Mouse (Mus musculus): ENCODE measurements around the gene Gas6. TPM values are rescaled to one million over a fixed set of nuclear protein-coding genes. Genes with fewer than 3 reads are reported as not detected.

The Gas6 gene
- total RNA-seq, 1 experiment from 2014 or later = 0.32 TPM

DNA sequence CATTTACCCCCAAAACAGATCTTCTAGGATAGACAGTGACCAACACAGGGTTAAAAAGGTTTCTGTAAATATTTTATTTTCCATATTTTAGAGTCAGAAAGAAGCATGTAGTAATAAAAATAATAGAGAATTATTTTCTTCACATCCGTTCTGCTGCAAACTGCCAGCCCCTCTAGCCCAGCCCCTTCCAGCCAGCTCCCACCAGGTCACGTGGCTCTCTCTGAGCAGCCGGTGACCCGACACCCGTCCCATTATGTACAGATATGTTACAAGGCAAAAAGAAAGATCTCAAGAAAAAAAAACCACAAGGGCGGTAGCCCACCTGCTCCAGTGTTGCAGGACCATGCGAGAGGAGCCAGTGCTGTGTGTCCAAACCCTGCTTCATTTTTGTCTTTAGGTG lies 29.0 kb downstream of the Gas6 start:
- no peak for ATAC-seq (replicated peaks; ENCODE audit: low read depth, poor library complexity, severe bottlenecking)

GRCm38 (mm10) chr8:13462392-13462791 lies 31.9 kb downstream of the Gas6 start:
- no peak for ATAC-seq (replicated peaks; ENCODE audit: low read depth, poor library complexity, severe bottlenecking)

GRCm38 (mm10) chr8:13461843-13462242 lies 32.4 kb downstream of the Gas6 start:
- peak; percentile 64; the same call in 1 of the 2 replicates for ATAC-seq (replicated peaks; ENCODE audit: low read depth, poor library complexity, severe bottlenecking)

GRCm38 (mm10) chr8:13461085-13461765 lies 33.1 kb downstream of the Gas6 start:
- no peak for ATAC-seq (replicated peaks; ENCODE audit: low read depth, poor library complexity, severe bottlenecking)

DNA sequence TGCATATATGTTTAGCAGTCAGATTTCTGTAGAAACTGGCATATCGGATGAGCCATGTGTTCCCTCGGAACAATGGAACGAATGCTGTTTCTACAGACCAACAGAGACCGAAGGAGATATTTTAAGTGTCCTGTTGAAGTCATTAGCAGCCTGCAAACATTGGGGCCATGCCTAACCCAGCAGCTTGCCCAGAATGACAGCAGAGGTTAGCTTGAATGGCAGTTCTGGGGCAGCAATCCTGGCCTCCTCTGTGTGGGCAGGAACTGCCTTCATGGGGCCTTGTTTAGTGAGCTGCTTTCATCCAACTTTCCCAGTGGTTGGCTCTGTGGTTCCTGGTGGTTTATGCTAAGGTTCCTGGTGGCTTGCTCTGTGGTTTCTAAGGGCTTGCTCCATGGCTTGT lies 34.9 kb downstream of the Gas6 start:
- ATAC-seq (replicated peaks; ENCODE audit: low read depth, poor library complexity, severe bottlenecking) = no peak

DNA sequence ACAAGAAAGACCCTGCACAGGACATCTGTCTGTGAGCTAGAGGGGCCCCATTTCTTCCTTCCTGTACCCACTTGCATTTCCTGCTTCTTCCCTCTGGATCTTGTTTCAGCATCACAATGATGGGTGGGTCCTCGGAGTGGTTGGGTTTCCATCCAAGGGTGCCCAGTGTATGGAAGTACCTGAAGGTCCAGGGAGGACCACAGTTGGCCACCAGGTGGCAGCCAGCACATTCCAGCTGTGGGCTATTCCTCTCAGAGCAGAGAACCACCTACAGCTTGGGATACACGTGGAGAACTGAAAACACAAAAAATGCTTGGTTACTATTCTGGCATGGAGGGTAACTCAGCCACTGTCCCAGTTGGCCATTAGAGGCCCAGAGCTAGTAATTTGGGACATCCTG lies 39.0 kb downstream of the Gas6 start:
- ATAC-seq (replicated peaks; ENCODE audit: low read depth, poor library complexity, severe bottlenecking) = peak; percentile 75

DNA sequence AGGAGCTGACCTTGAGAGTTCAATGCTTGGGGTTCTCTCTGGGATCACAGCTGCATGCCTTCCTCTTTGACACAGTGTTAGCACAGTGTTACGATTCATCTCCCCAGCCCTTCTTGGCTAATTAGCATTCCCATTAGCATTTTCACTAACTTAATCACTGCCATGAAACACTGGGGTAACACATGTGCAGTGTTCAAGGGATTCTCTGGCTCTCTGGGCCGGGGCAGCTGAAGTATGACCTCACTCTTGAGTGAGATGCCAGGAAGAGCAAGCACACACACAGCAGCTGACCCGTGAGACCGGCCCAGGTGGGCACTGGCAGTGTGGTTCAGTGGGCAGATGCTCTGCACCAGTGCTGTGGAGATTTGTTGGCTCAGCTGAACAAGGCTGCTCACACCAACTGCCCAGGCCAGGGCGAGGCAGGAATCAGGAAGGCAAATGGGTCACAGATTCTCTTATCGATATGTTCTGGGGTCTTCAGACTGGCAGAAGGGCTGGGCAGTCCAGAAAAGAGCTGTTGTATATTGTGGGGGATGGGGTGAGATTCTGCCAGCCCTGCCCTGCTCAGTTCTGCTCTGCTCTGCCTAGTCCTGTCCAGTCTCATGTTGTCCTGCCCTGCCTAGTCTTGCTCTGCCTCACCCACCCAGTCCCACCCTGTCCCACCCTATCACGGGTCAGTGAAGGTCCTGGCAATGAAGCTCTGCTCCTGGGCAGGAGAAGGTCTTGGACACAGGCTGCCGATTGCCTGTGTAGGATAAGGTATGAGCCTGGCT lies 39.8 kb downstream of the Gas6 start:
- ATAC-seq (replicated peaks; ENCODE audit: low read depth, poor library complexity, severe bottlenecking) = no peak

- ATAC-seq (replicated peaks; ENCODE audit: low read depth, poor library complexity, severe bottlenecking) = no peak
Observed at GRCm38 (mm10) chr8:13451747-13452277, 42.5 kb downstream of the Gas6 start.

- peak; percentile 85 for ATAC-seq (replicated peaks; ENCODE audit: low read depth, poor library complexity, severe bottlenecking)
Observed at GRCm38 (mm10) chr8:13448145-13448544, 46.1 kb downstream of the Gas6 start.

DNA sequence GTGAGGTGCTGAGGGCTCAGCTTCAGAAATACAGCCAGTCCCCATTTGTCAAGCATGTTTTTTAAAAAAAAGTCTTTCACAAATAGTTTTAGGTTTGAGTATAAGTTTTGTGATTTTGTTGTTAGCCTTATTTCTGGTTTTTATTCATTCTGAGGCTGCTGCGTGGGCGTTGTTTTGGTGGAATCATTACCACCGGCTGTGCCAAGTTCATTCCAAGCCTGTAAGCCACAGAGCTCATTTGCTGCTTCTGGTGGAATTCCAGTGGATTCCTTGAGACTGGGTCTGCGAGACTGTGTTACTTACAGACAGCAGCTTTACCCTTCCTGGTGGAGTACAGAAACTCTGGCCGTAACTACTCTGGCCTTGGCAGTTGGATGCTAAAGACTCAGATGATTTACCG lies 47.8 kb downstream of the Gas6 start:
- no peak for ATAC-seq (replicated peaks; ENCODE audit: low read depth, poor library complexity, severe bottlenecking)

DNA sequence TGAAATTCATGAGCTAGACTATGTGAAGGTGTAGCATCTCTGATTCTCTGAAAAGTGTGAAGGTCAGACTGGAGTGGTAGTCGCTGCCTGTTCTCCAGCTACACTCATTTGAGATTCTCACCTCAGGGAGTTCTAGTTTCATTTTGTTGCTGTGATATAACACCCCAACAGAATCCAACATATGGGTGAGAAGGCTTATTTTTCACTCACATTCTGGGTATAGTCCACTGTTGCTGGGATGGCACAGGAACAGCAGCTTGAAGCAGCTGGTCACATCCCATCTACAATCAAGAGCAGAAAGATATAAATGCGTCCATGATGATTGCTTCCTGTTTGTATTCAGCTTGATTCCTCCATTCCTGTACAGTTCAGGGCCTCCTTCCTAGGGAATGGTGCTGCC lies 52.1 kb downstream of the Gas6 start:
- no peak for ATAC-seq (replicated peaks; ENCODE audit: low read depth, poor library complexity, severe bottlenecking)

DNA sequence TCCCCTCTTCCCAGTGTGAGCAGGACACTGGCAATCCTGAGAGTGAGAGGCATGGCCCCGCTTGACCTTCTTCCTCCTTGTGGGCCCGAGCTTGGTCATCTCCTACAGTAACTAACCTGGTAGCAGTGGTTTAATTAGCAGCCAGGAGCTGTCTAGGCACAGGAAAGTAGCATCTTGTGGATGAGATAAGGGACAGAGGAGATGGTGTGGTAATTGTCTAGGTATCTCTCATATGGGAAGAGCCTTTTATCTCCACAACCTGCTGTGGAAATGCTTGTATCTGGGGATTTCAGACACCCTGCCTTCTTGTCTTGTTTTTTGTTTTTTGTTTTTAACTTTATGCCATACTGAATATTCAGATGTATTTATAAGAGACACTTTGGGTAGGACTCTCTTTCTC lies 56.8 kb downstream of the Gas6 start:
- ATAC-seq (replicated peaks; ENCODE audit: low read depth, poor library complexity, severe bottlenecking) = no peak

DNA sequence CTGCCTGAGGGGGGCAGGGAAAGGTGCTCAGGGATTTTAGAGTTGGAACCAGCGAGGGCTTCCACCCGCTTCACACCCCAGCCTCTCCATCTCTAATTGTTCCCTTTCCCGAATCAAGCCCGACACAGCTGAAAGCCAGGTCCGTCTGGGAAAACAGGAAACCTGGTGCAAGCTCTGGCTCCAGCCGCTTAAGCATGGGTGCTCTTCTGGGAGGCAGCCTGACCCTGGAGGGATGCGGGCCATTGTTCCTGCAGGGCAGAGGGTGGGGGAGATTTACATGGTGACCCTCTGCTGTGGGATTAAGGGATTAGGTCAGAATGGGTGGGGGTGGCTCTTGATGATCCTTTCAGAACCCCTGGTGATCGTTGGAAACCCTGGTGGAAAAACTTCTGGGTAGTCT lies 58.2 kb downstream of the Gas6 start:
- no peak for ATAC-seq (replicated peaks; ENCODE audit: low read depth, poor library complexity, severe bottlenecking)

GRCm38 (mm10) chr8:13434889-13435288 lies 59.4 kb downstream of the Gas6 start, which contains the start of gene Tmem255b:
Gene Tmem255b (plus strand): TSS chr8:13435189.
- no peak for ATAC-seq (replicated peaks; ENCODE audit: low read depth, poor library complexity, severe bottlenecking)

GRCm38 (mm10) chr8:13433130-13433529 lies 61.2 kb downstream of the Gas6 start:
- ATAC-seq (replicated peaks; ENCODE audit: low read depth, poor library complexity, severe bottlenecking) = peak; percentile 50

DNA sequence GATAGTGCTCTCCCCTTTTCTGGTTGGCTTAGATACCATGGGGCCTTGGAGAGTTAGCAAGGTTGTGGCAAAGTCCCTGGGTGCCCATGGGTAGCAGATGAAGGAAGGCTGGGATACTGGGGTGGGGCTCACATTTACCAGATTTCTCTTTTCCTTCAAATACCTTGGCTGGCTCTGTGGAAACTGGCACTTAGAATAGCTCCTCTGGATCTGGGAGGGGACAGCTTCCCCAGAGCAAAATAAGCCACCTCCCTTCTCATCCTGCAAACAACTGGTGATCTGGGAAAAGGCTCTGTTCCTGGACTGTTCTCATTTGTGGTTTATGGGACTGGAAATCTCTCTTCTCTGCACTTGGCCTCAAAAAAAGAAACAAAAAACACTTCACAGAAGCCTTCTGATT lies 63.4 kb downstream of the Gas6 start:
- no peak for ATAC-seq (replicated peaks; ENCODE audit: low read depth, poor library complexity, severe bottlenecking)

DNA sequence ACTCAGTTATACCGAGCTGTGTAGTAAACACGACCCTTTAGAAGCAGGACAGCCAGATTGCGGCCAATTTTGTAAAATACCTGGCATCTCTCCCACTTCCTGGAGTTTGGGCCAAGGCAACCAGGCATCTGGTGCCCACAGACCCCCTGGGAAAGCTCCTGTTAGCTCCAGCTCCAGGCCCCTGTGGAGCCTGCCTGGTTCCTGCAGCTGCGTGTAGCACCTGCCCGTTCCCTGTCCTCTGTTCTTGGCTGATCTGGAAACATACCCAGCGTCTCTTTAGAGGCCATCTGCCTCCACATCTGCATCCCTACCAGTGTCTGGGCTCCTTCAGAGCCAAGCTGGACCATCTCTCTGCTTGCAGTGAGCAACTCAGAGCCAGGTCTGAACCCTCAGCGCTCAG lies 63.9 kb downstream of the Gas6 start:
- no peak for ATAC-seq (replicated peaks; ENCODE audit: low read depth, poor library complexity, severe bottlenecking)

GRCm38 (mm10) chr8:13428156-13428555 lies 66.1 kb downstream of the Gas6 start:
- 0 out of 2 replicates have a peak, but pooled peaks have one; percentile 4 for ATAC-seq (replicated peaks; ENCODE audit: low read depth, poor library complexity, severe bottlenecking)

DNA sequence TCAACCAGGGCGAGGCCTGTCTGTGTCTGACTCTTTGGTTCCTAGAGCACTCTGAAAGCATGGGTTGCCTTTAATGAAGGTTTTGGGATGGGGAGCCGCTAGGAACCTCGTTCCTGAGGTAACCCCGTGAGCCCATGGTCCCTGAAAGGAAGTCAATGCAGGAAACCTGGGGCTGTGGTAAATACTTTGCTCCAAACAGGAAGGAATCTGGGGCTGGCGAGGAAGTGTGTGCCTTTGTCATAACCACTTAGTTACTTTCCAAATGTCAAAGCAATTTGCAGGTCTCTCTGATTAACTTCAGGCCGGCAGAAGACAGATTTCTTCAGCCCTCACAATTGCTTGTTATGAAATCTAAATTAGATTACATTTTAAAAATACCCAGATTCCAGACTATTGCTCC lies 66.9 kb downstream of the Gas6 start:
- no peak for ATAC-seq (replicated peaks; ENCODE audit: low read depth, poor library complexity, severe bottlenecking)

DNA sequence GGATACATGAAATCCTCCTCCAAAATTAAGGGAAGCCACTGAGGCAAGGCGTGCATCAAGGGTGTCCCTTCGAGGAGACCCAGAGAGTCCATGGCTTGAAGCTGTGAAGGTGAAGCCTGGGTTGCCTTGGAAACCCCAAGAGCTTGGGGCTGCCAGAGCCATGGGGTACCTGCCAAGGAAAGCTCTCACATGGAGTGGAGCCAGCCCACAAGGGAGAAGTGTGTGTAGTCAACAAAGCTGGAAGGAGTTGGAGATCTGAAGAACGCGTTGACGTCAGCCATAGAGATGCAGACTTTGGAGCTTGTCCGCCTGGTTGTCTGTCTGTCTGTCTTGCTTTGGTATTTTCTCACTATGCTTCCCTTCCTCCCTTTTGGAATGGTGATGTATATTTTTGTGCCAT lies 73.3 kb downstream of the Gas6 start:
- ATAC-seq (replicated peaks; ENCODE audit: low read depth, poor library complexity, severe bottlenecking) = no peak

- ATAC-seq (replicated peaks; ENCODE audit: low read depth, poor library complexity, severe bottlenecking) = no peak
Observed at GRCm38 (mm10) chr8:13419111-13419639, 75.1 kb downstream of the Gas6 start.
